Mouse (Mus musculus) heart, postnatal 0 days (tissue): ENCODE measurements at regions not wholly inside any gene's neighbourhood (a gene's known extent, or its start where the extent isn't known, plus 50 kb on each side); places are given as distances from the start of the nearest gene placed in this dataset.

Experiments
- ATAC-seq: fragments of 200-750 bp; cut with Nextera tagmentation; 2 replicates; pipeline ENCODE4 v1.8.0; 2017; ENCODE audit warnings: low read depth, moderate number of reproducible peaks, moderate library complexity; ENCODE audit not compliant: insufficient read depth
- DNase-seq: peaks from one replicate; pipeline ENCODE4 v3.0.0-alpha.2; 2016; ENCODE audit warnings: low spot score
- H3K27ac ChIP-seq: fragments of 300-500 bp; sonication (generic); 2 replicates; pipeline ENCODE4 v1.5.1; 2014; ENCODE audit warnings: low read depth, mild to moderate bottlenecking
- H3K27me3 ChIP-seq: fragments of 300-500 bp; sonication (generic); 2 replicates; pipeline ENCODE4 v1.6.1; 2014; ENCODE audit warnings: low read length, mixed read lengths; ENCODE audit not compliant: control insufficient read depth, insufficient read depth
- H3K36me3 ChIP-seq: fragments of 300-500 bp; sonication (generic); replicated peaks from 2 replicates; pipeline ENCODE4 v1.6.1; 2014; ENCODE audit warnings: low read length, mixed read lengths; ENCODE audit not compliant: control insufficient read depth, insufficient read depth
- H3K4me1 ChIP-seq: fragments of 300-500 bp; sonication (generic); 2 replicates; pipeline ENCODE4 v1.6.1; 2014; ENCODE audit warnings: antibody characterized with exemption; ENCODE audit not compliant: control insufficient read depth, insufficient read depth
- H3K4me2 ChIP-seq: fragments of 300-500 bp; sonication (generic); 2 replicates; pipeline ENCODE4 v1.6.1; 2014; ENCODE audit warnings: low read depth, mild to moderate bottlenecking, low read length, moderate library complexity
- H3K4me3 ChIP-seq: fragments of 300-500 bp; sonication (generic); 2 replicates; pipeline ENCODE4 v1.5.1; 2014; ENCODE audit warnings: low read depth, low read length
- H3K9ac ChIP-seq: fragments of 300-500 bp; sonication (generic); replicated peaks from 2 replicates; pipeline ENCODE4 v1.6.1; 2014; ENCODE audit warnings: low read depth, low read length, mixed read lengths
- H3K9me3 ChIP-seq: fragments of 300-500 bp; sonication (generic); replicated peaks from 2 replicates; pipeline ENCODE4 v1.6.1; 2016; ENCODE audit warnings: low read length; ENCODE audit not compliant: control insufficient read depth
- CTCF ChIP-seq: IDR thresholded peaks from 2 replicates; pipeline ENCODE4 v1.5.1; 2016; ENCODE audit warnings: antibody characterized with exemption, control low read depth, low read depth
- EP300 ChIP-seq: IDR thresholded peaks from 2 replicates; pipeline ENCODE4 v1.6.1; 2016; ENCODE audit warnings: antibody characterized with exemption, low read depth
- WGBS: fragments of 180-500 bp; shearing (Covaris S2); extraction: QIAGEN DNeasy Blood & Tissue Kit; methylation state at CpG from one replicate; pipeline ENCODE4 v1.1.7; 2014; 5-methylcytosine and 5-hydroxymethylcytosine counted together

GRCm38 (mm10) chr14:98765358-98765757 lies 228.8 kb downstream of the Rpl36a-ps1 start:
- no peak for ATAC-seq
- Histone ChIP-seq H3K27me3 (no peaks in the 10 kb centered on the region), H3K4me1 (no peaks in the 10 kb centered on the region), H3K9me3 (no peaks in the 10 kb centered on the region), H3K4me3 (no peak overlapping the region), H3K27ac (no peak overlapping the region), H3K4me2 (no peak overlapping the region), H3K36me3 (no peaks in the 10 kb centered on the region), H3K9ac (no peak overlapping the region)
- DNase-seq, result no peak
- TF ChIP-seq EP300 (no peak), CTCF (no peak)

GRCm38 (mm10) chr14:98750766-98751165 lies 243.4 kb downstream of the Rpl36a-ps1 start:
- TF ChIP-seq EP300, result no peak
- no peak for TF ChIP-seq CTCF
- Histone ChIP-seq H3K9ac (no peak overlapping the region), H3K27me3 (no peaks in the 10 kb centered on the region), H3K27ac (no peak overlapping the region), H3K4me2 (no peak overlapping the region), H3K36me3 (no peaks in the 10 kb centered on the region), H3K4me1 (no peaks in the 10 kb centered on the region), H3K4me3 (no peak overlapping the region), H3K9me3 (no peaks in the 10 kb centered on the region; the same call in 1 of the 2 replicates)
- no peak for ATAC-seq
- 90% methylated on average over 6 of the region's 6 CpGs for WGBS
- no peak for DNase-seq

DNA sequence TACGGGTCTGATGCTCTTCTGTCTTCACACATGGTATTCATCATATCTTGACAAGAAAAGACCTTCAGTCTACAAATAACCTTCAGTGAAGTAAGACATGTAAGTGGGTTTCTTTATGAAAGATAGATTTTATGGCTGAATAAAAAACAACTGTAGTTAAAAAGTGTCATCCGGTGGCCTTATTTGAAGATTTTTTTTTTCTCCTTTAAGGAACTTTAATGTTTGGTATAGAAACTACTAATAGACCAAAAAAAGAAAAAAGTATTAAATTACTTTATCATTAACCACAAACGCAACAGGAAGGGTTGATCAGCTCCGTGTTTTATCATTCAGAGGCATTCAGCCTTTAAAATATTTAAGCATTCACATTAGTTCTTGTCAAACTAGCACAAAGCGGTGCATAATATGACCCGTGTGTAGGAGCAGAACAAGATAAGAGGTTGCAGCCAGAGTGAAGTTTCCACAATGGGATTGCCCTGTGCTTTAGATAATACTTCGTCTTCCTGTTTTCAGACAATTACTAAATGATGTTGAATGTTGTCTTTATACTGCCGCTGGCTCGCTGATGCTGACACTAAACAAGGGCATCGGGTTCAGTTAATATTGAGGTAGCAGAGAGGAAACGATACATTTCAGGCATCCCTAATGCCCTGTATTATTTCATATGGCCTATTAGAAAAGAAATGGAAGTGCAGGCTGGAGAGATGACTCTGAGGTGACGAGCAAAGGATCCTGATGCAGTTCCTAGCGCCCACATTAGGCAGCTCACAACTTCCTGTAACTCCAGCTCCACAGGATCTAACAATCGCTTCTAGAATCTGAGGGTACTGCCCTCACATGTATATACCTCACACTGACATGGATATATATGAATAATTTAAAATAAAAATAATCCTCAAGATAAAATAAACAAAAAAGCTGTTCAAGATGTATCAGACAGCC lies 244.8 kb downstream of the Rpl36a-ps1 start:
- H3K27me3 ChIP-seq, result no peaks in the 10 kb centered on the region
- no peaks in the 10 kb centered on the region for H3K36me3 ChIP-seq
- no peak overlapping the region for H3K27ac ChIP-seq
- H3K4me2 ChIP-seq, result no peak overlapping the region
- WGBS, result 53% methylated on average over 14 of the region's 14 CpGs
- H3K4me3 ChIP-seq, result no peak overlapping the region
- no peaks in the 10 kb centered on the region; the same call in 1 of the 2 replicates for H3K9me3 ChIP-seq
- DNase-seq (no peak), ATAC-seq (no peak)
- no peak overlapping the region for H3K9ac ChIP-seq
- TF ChIP-seq EP300 (no peak), CTCF (no peak)
- no peaks in the 10 kb centered on the region for H3K4me1 ChIP-seq

GRCm38 (mm10) chr14:98747159-98747775 lies 246.9 kb downstream of the Rpl36a-ps1 start:
- H3K4me3 ChIP-seq, result no peak overlapping the region
- H3K27ac ChIP-seq, result no peak overlapping the region
- no peak for DNase-seq
- no peaks in the 10 kb centered on the region; the same call in 1 of the 2 replicates for H3K9me3 ChIP-seq
- H3K27me3 ChIP-seq, result no peaks in the 10 kb centered on the region
- ATAC-seq, result no peak
- 85% methylated on average over 16 of the region's 16 CpGs for WGBS
- H3K9ac ChIP-seq, result no peak overlapping the region
- TF ChIP-seq CTCF, result no peak
- no peak for TF ChIP-seq EP300
- no peaks in the 10 kb centered on the region for H3K36me3 ChIP-seq
- no peak overlapping the region for H3K4me2 ChIP-seq
- H3K4me1 ChIP-seq, result no peaks in the 10 kb centered on the region

DNA sequence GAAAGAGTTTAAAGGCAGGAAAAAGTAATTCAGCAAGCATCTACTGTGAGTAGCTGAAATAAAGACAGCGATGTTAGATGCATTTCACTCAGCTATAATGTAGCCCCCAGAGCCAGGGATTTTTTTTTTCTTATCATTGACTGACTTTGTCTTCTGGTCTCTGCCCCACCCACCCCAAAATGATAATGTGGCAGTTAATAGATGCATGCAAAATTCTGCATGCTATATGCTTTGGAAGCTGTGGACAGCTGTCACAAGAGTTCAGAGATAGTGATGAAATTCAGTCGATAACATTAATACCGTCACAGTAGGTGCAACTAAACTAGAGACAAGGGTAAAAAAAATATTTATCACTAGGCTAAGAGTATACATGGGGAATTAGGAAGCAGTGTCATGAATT lies 263.7 kb downstream of the Rpl36a-ps1 start:
- H3K27ac ChIP-seq, result no peak overlapping the region
- H3K4me1 ChIP-seq, result no peaks in the 10 kb centered on the region
- no peak overlapping the region for H3K9ac ChIP-seq
- no peaks in the 10 kb centered on the region for H3K9me3 ChIP-seq
- ATAC-seq (no peak), DNase-seq (no peak)
- no peak overlapping the region for H3K4me3 ChIP-seq
- WGBS, result 58% methylated on average over 3 of the region's 3 CpGs
- no peak for TF ChIP-seq CTCF
- TF ChIP-seq EP300, result no peak
- no peak overlapping the region for H3K4me2 ChIP-seq
- no peaks in the 10 kb centered on the region for H3K36me3 ChIP-seq
- H3K27me3 ChIP-seq, result no peaks in the 10 kb centered on the region

- TF ChIP-seq CTCF, result no peak
- TF ChIP-seq EP300, result no peak
- no peak overlapping the region for H3K4me2 ChIP-seq
- H3K36me3 ChIP-seq, result no peaks in the 10 kb centered on the region
- H3K9ac ChIP-seq, result no peak overlapping the region
- WGBS, result 50% methylated on average over 2 of the region's 2 CpGs
- no peaks in the 10 kb centered on the region for H3K9me3 ChIP-seq
- no peak overlapping the region for H3K27ac ChIP-seq
- H3K4me1 ChIP-seq, result no peaks in the 10 kb centered on the region
- no peaks in the 10 kb centered on the region for H3K27me3 ChIP-seq
- H3K4me3 ChIP-seq, result no peak overlapping the region
- DNase-seq (no peak), ATAC-seq (no peak)
These were observed 265.3 kb downstream of the Rpl36a-ps1 start for GRCm38 (mm10) chr14:98728863-98729262.
